Mouse (Mus musculus) C2C12 (cell line): ENCODE measurements around the gene Scn2b. TPM values are rescaled to one million over a fixed set of nuclear protein-coding genes. Genes with fewer than 3 reads are reported as not detected.

Experiments used
- H3K27me3 ChIP-seq: one replicate; pipeline ENCODE4 v1.6.1; 2011; ENCODE audit not compliant: control insufficient read depth, insufficient read depth, insufficient read length
- H3K36me3 ChIP-seq: one replicate; pipeline ENCODE4 v1.6.1; 2011; ENCODE audit not compliant: control insufficient read depth, insufficient read depth
- H3K4me3 ChIP-seq: one replicate; pipeline ENCODE4 v1.5.1; 2011; ENCODE audit warnings: mild to moderate bottlenecking, control low read depth; ENCODE audit not compliant: poor library complexity, insufficient read depth, severe bottlenecking
- H3K79me2 ChIP-seq: one replicate; pipeline ENCODE4 v1.6.1; 2011; ENCODE audit not compliant: control insufficient read depth, insufficient read depth
- H3K79me3 ChIP-seq: one replicate; pipeline ENCODE4 v1.6.1; 2011; ENCODE audit warnings: low read depth, control low read depth
- H3ac ChIP-seq: one replicate; pipeline ENCODE3; 2011; ENCODE audit warnings: low read depth; ENCODE audit not compliant: control insufficient read depth, insufficient read length
- CEBPB ChIP-seq: IDR thresholded peaks from one replicate; pipeline ENCODE4 v1.6.1; 2011; ENCODE audit warnings: low read depth, mild to moderate bottlenecking, control low read depth, moderate library complexity
- CTCF ChIP-seq: IDR thresholded peaks from one replicate; pipeline ENCODE4 v1.5.1; 2011; ENCODE audit not compliant: control insufficient read depth, insufficient read depth, insufficient read length
- FOSL1 ChIP-seq: IDR thresholded peaks from one replicate; pipeline ENCODE4 v1.8.0; 2011; ENCODE audit warnings: mild to moderate bottlenecking, low read length; ENCODE audit not compliant: poor library complexity, insufficient read depth, severe bottlenecking
- MAX ChIP-seq: IDR thresholded peaks from one replicate; pipeline ENCODE4 v1.6.1; 2011; ENCODE audit warnings: mild to moderate bottlenecking, control low read depth
- MYOD1 ChIP-seq: IDR thresholded peaks from one replicate; pipeline ENCODE4 v1.6.1; 2011; ENCODE audit warnings: low read depth; ENCODE audit not compliant: control insufficient read depth, insufficient read length
- MYOG ChIP-seq: IDR thresholded peaks from one replicate; pipeline ENCODE4 v1.6.1; 2011; ENCODE audit not compliant: control insufficient read depth, insufficient read length; ENCODE audit errors: extremely low read depth
- USF1 ChIP-seq: IDR thresholded peaks from one replicate; pipeline ENCODE4 v1.6.1; 2011; ENCODE audit warnings: low read depth, mild to moderate bottlenecking, control low read depth, moderate library complexity
- polyA plus RNA-seq: library from polyadenylated mRNA; unstranded; fragments of >200 nt; fragmentation: generic; extraction: Trizol; gene quantifications from one replicate; pipeline ENCODE4 v1.2.1, GENCODE M21; 2012; ENCODE audit warnings: missing spikeins

Scn2b gene
- polyA plus RNA-seq, 1 experiment: not detected

DNA sequence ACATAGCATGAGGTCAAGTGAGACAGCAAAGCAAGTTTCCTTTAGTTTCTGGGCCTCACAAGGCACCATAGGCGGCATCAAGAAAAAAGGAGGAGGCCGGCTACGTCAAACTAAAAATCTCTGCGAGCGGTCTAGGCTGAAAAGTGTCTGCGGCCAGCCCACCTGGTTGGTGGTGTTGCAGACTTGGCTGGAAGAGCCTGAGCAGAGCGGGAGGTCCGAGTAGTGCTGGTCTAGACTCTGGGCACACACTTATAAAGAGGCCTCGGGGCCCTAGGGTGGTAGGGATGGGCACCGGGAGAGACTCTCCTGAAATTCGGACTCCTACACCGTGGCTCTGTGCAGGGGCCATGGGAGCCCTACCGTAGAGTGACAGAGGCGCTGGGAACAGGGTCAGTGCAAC is 1.9 kb upstream of the Scn2b start:
- H3K27me3 ChIP-seq: peaks cover 44% of the 10 kb centered on the region
- no peak overlapping the region for H3ac ChIP-seq
- no peak for TF ChIP-seq MYOD1
- no peak overlapping the region for H3K4me3 ChIP-seq
- no peaks in the 10 kb centered on the region for H3K36me3 ChIP-seq
- H3K79me3 ChIP-seq: no peaks in the 10 kb centered on the region
- no peaks in the 10 kb centered on the region for H3K79me2 ChIP-seq

DNA sequence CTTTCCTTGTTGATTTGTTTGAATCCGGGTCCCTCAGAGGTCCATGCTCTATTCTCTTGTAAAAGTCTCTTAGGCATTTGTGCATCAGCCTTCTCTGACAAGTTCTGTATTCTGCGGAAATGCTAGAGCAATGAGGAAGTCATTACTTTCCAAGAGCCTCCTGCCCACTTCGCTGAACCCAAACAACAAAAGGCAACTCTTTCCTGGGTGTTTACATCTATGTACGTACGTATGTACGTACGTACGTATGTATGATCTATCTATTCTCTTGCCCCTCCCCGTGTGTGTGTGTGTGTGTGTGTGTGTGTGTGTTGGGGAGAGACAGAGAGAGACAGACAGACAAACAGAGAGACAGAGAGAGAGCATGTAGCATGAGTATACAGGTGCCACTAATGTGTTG is 763 bp upstream of the Scn2b start:
- Histone ChIP-seq H3K79me3 (no peaks in the 10 kb centered on the region), H3K4me3 (no peak overlapping the region), H3ac (no peak overlapping the region), H3K79me2 (no peaks in the 10 kb centered on the region), H3K36me3 (no peaks in the 10 kb centered on the region), H3K27me3 (peaks cover 47% of the 10 kb centered on the region)
- no peak for TF ChIP-seq MAX
- TF ChIP-seq USF1: no peak
- TF ChIP-seq MYOD1: no peak
- no peak for TF ChIP-seq CEBPB
- no peak for TF ChIP-seq MYOG
- TF ChIP-seq CTCF: no peak
- no peak for TF ChIP-seq FOSL1

DNA sequence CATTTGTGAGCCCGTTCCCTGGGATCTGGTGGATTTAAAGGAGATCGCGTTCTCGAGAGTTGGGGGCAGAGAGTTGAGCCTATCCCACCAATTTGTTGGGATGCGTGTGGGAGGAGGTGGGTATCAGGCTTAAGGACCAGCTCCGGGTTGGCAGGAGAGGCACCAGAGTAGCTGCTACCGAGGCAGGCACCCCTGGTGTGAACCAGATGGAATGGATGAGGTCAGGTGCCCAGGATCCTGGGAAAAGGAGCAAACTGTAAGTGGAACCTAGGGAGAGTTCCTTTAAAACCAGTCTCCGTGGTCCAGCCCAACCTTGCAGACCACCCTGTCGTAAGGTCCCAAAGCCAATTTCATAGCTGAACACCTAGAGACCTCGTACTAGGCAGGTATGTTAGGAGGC is 970 bp downstream of the Scn2b start:
- Histone ChIP-seq H3K36me3 (no peaks in the 10 kb centered on the region), H3K27me3 (peaks cover 47% of the 10 kb centered on the region), H3K79me3 (no peaks in the 10 kb centered on the region), H3K4me3 (no peak overlapping the region), H3ac (no peak overlapping the region), H3K79me2 (no peaks in the 10 kb centered on the region)
- TF ChIP-seq CEBPB (no peak), CTCF (no peak), MAX (no peak)

DNA sequence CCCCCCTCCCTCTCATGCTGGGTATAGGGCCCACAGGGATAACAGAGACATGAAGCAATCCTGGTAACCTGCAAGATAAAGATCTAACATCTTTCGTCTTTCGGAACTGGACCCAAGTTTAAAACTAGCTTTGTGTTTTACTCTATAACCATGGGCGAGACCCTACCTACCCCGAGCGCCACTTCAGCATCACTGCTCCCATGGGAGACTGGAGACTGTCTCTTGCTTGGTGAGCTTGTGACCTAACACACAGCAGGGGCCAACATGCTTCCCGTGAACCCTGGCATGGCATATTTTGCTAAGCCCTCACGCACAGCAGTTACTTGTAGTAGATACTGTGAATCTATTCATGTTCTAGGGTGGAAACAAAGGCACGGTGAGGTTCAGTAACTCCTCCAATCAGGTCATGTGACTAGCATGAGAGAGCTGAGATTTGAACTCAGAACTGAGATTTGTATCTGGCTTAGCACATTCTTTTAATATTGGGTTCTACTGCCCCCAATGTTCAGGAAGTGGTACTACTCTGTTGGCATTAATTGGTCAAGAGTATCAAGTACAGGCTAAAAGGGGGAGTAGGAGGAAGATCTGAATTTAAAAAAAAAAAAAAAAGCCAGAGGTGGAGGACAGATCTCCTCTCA is 1.9 kb downstream of the Scn2b start:
- H3K4me3 ChIP-seq: no peak overlapping the region
- H3K79me2 ChIP-seq: no peaks in the 10 kb centered on the region
- H3K27me3 ChIP-seq: peaks cover 53% of the 10 kb centered on the region
- TF ChIP-seq MAX (no peak), CTCF (no peak), MYOG (no peak), CEBPB (no peak), USF1 (no peak), MYOD1 (no peak), FOSL1 (no peak)
- H3K79me3 ChIP-seq: no peaks in the 10 kb centered on the region
- no peak overlapping the region for H3ac ChIP-seq
- H3K36me3 ChIP-seq: no peaks in the 10 kb centered on the region

DNA sequence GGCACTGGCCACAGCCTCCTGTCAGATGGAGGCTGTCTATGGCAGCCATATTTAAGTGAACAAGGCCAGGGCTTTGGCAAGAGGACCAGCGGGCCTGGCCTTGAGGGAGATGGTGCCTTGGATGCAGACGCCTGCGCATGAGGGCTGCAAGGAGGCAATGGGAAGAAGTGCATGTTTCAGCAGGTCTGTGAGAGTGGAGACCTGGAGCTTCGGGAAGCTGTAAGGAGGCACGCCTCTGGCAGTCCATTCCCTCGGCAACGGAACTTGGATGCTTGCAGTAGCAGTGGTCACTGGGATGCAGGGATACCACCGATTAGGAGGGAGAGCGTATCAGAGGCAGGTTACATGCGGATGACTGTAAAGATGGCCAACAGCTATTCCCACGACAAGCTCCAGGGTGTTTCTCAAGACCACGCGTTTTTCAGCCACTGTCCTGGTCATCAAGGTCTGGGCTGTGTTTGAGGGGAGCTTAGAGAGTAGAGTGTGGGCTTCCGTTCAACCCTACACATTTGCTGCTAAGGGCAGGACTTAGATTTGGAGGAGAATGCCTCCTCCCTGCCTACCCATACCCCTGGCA is 2.5 kb downstream of the Scn2b start:
- H3ac ChIP-seq: no peak overlapping the region
- H3K79me2 ChIP-seq: no peaks in the 10 kb centered on the region
- H3K27me3 ChIP-seq: peaks cover 59% of the 10 kb centered on the region
- TF ChIP-seq MYOD1: no peak
- TF ChIP-seq MYOG: no peak
- no peak for TF ChIP-seq CEBPB
- TF ChIP-seq MAX: no peak
- TF ChIP-seq FOSL1: no peak
- TF ChIP-seq USF1: no peak
- no peak for TF ChIP-seq CTCF
- H3K4me3 ChIP-seq: no peak overlapping the region
- H3K79me3 ChIP-seq: no peaks in the 10 kb centered on the region
- no peaks in the 10 kb centered on the region for H3K36me3 ChIP-seq

DNA sequence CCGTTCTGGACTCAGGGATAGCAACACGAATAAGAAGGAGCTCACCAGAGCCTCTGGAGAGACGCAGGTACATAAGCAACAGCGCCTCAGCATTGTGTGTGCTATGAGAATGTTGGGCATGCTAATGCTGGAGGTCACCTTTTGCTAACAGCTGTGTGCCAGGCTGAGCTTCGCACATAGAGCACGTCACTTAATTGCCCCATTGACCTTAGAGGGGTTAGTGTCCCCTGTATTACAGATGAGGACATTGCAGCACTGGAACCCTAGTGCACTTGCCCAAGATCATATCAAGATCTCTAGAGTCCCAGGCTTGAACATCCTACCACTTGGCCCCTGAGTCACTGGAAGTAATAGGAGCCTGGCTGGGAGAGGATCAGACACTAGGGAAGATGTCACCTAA is 3.0 kb downstream of the Scn2b start:
- Histone ChIP-seq H3K27me3 (peaks cover 60% of the 10 kb centered on the region), H3K4me3 (no peak overlapping the region), H3K36me3 (no peaks in the 10 kb centered on the region), H3K79me3 (no peaks in the 10 kb centered on the region), H3K79me2 (no peaks in the 10 kb centered on the region), H3ac (no peak overlapping the region)
- TF ChIP-seq MYOG (no peak), MAX (no peak), CTCF (no peak), FOSL1 (no peak), USF1 (no peak), MYOD1 (no peak), CEBPB (no peak)
